Comparison of ENCODE assay signal across 20 mouse cellular contexts in the genomic region with DNA sequence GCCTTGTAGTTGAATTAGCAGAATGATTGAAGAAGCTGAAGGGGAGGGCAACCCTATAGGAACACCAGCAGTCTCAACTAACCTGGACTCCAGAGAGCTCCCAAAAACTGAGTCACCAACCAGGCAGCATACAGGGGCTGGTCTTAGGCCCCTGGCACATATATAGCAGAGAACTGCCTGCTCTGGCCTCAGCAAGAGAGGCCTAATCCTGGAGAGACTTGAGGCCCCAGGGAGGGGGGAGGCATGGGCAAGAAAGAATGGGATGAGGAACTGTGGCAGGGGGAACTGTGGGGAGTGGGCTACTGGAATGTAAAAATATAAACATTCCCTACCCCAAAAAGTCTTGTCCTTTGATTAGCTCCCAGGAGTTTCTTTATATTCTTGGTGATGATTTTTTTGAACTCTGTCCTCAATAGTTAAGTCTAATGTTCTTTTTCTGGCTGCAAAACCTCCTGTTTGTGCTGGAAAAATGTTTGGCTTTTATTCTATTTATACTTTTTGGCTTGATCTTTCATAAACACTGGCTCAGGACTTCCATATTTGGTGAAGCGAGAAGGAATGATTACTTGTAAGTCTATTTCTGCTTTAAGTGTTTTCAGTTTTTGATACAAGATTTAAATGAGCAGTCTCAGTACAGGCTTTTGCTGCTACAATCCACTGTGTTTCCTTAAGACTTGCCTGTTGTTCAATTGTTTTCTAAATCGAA.
DNase-seq lines count a peak whose midpoint lies in the region; ATAC-seq and TF ChIP-seq lines count a peak whose summit lies in the region.
"Had no signal": no experiment of that assay in that cellular context is flagged by ENCODE, and none has a peak within 500 bp of the region (broad histone marks: within the 10 kb centered on the region; RNA-seq: fewer than 3 reads in every experiment).

No protein-coding gene starts in this region.

- no peak for ATAC-seq in embryonic facial prominence, embryonic 14.5 days (ENCODE audit: low read depth)
- ATAC-seq in intestine, embryonic 16.5 days = no peak
- ATAC-seq: CD4-positive, CD25-positive, alpha-beta regulatory T cell, adult 4 months; midbrain, embryonic 16.5 days had no signal

- no peaks in the 10 kb centered on the region for H3K9me3 ChIP-seq in embryonic facial prominence, embryonic 14.5 days (ENCODE audit: control insufficient read depth, low read length)
- no peaks in the 10 kb centered on the region for H3K9me3 ChIP-seq in embryonic facial prominence, embryonic 10.5 days
- H3K9me3 ChIP-seq in intestine, embryonic 16.5 days (ENCODE audit: control insufficient read depth, low read length) = no peaks in the 10 kb centered on the region
- H3K9me3 ChIP-seq: forebrain, embryonic 13.5 days; G1E; hindbrain, embryonic 15.5 days; limb, embryonic 12.5 days; liver, embryonic 15.5 days had no signal

- DNase-seq in embryonic facial prominence, embryonic 14.5 days (ENCODE audit: low spot score) = peak; percentile 2
- DNase-seq in embryonic facial prominence, embryonic 10.5 days (ENCODE audit: low spot score) = no peak
- DNase-seq in kidney, adult 2 months = no peak
- DNase-seq in kidney, postnatal 10 days = no peak
- no peak for DNase-seq in cerebellum, adult 2 months
- no peak for DNase-seq in layer of hippocampus, postnatal 25 days (ENCODE audit: extremely low spot score in 1 of 2, low spot score in 1 of 2)
- DNase-seq: cerebellum, postnatal 14 days; kidney, adult 9 months; right cerebral cortex, adult 18-20 months; spleen, adult 18-20 months; thymus, postnatal 4 days had no signal

- no peak overlapping the region for H3K9ac ChIP-seq in embryonic facial prominence, embryonic 14.5 days (ENCODE audit: low read depth, low read length)
- H3K9ac ChIP-seq in intestine, embryonic 16.5 days (ENCODE audit: low read depth, low read length) = no peak overlapping the region
- H3K9ac ChIP-seq: forebrain, embryonic 13.5 days; hindbrain, embryonic 15.5 days; limb, embryonic 12.5 days; liver, embryonic 15.5 days had no signal

- no peak overlapping the region for H3K4me2 ChIP-seq in embryonic facial prominence, embryonic 14.5 days (ENCODE audit: low read depth, low read length)
- H3K4me2 ChIP-seq in intestine, embryonic 16.5 days (ENCODE audit: low read depth, low read length) = no peak overlapping the region
- H3K4me2 ChIP-seq: forebrain, embryonic 13.5 days; hindbrain, embryonic 15.5 days; limb, embryonic 12.5 days; liver, embryonic 15.5 days had no signal

- no peak overlapping the region for H3K4me3 ChIP-seq in embryonic facial prominence, embryonic 14.5 days (ENCODE audit: low read depth, low read length)
- no peak overlapping the region for H3K4me3 ChIP-seq in embryonic facial prominence, embryonic 10.5 days
- H3K4me3 ChIP-seq in kidney, adult 2 months (ENCODE audit: insufficient read depth, low read depth, low read length) = no peak overlapping the region
- H3K4me3 ChIP-seq in intestine, embryonic 16.5 days (ENCODE audit: low read length) = no peak overlapping the region
- H3K4me3 ChIP-seq in small intestine, adult 2 months (ENCODE audit: low read depth, low read length) = no peak overlapping the region
- H3K4me3 ChIP-seq in cerebellum, adult 2 months (replicated peaks; ENCODE audit: insufficient read depth, low read depth, low read length) = no peak overlapping the region
- H3K4me3 ChIP-seq: forebrain, embryonic 13.5 days; hindbrain, embryonic 15.5 days; limb, embryonic 12.5 days; liver, embryonic 15.5 days had no signal

- WGBS in embryonic facial prominence, embryonic 14.5 days = 63% methylated on average over 2 of the region's 2 CpGs
- WGBS in embryonic facial prominence, embryonic 10.5 days = 75% methylated on average over 2 of the region's 2 CpGs
- WGBS in kidney, adult 2 months = 56% methylated on average over 2 of the region's 2 CpGs
- 51% methylated on average over 2 of the region's 2 CpGs for WGBS in intestine, embryonic 16.5 days
- 58% methylated on average over 2 of the region's 2 CpGs for WGBS in small intestine, adult 2 months
- WGBS in cerebellum, adult 2 months = 45% methylated on average over 2 of the region's 2 CpGs

- H3K27me3 ChIP-seq in embryonic facial prominence, embryonic 14.5 days (replicated peaks; ENCODE audit: control insufficient read depth, insufficient read depth, low read length) = no peaks in the 10 kb centered on the region
- no peaks in the 10 kb centered on the region for H3K27me3 ChIP-seq in embryonic facial prominence, embryonic 10.5 days (replicated peaks; ENCODE audit: low read depth, poor library complexity, severe bottlenecking)
- H3K27me3 ChIP-seq in kidney, adult 2 months (replicated peaks; ENCODE audit: control insufficient read depth, insufficient read depth, low read length) = no peaks in the 10 kb centered on the region
- H3K27me3 ChIP-seq in intestine, embryonic 16.5 days (replicated peaks; ENCODE audit: control insufficient read depth, insufficient read depth, low read length) = no peaks in the 10 kb centered on the region
- H3K27me3 ChIP-seq in small intestine, adult 2 months (ENCODE audit: control insufficient read depth, insufficient read depth, low read length) = no peaks in the 10 kb centered on the region
- H3K27me3 ChIP-seq in cerebellum, adult 2 months (ENCODE audit: control insufficient read depth, insufficient read depth, low read length) = no peaks in the 10 kb centered on the region
- H3K27me3 ChIP-seq: forebrain, embryonic 13.5 days; hindbrain, embryonic 15.5 days; limb, embryonic 12.5 days; liver, embryonic 15.5 days had no signal

- no peak for TF ChIP-seq CTCF in kidney, adult 2 months (conservative IDR thresholded peaks at IDR 0.05; ENCODE audit: insufficient read depth, insufficient read length, low read depth, low read length)
- no peak for TF ChIP-seq CTCF in small intestine, adult 2 months (IDR thresholded peaks at IDR 0.05; ENCODE audit: extremely low read depth, insufficient read length, insufficient replicate concordance, low read depth, low read length)
- TF ChIP-seq CTCF in cerebellum, adult 2 months (IDR thresholded peaks at IDR 0.05; ENCODE audit: borderline replicate concordance, insufficient read depth, low read depth, low read length) = no peak

- no peaks in the 10 kb centered on the region for H3K4me1 ChIP-seq in embryonic facial prominence, embryonic 14.5 days (ENCODE audit: control insufficient read depth, insufficient read depth, low read length)
- H3K4me1 ChIP-seq in embryonic facial prominence, embryonic 10.5 days = no peaks in the 10 kb centered on the region
- H3K4me1 ChIP-seq in kidney, adult 2 months (ENCODE audit: control insufficient read depth, insufficient read depth, low read length) = no peaks in the 10 kb centered on the region
- no peaks in the 10 kb centered on the region for H3K4me1 ChIP-seq in intestine, embryonic 16.5 days (ENCODE audit: control insufficient read depth, insufficient read depth, low read length)
- H3K4me1 ChIP-seq in small intestine, adult 2 months (ENCODE audit: control insufficient read depth, insufficient read depth, insufficient read length, low read length) = no peaks in the 10 kb centered on the region
- no peaks in the 10 kb centered on the region for H3K4me1 ChIP-seq in cerebellum, adult 2 months (ENCODE audit: control insufficient read depth, insufficient read depth, low read length)
- H3K4me1 ChIP-seq: forebrain, embryonic 13.5 days; hindbrain, embryonic 15.5 days; limb, embryonic 12.5 days; liver, embryonic 15.5 days had no signal

- no peak overlapping the region; the same call in 1 of the 2 replicates for H3K27ac ChIP-seq in embryonic facial prominence, embryonic 14.5 days (replicated peaks; ENCODE audit: low read depth, low read length)
- H3K27ac ChIP-seq in embryonic facial prominence, embryonic 10.5 days (replicated peaks) = no peak overlapping the region
- H3K27ac ChIP-seq in kidney, adult 2 months (ENCODE audit: insufficient read depth, low read depth, low read length) = 0 out of 2 replicates have a peak overlapping the region, but pooled peaks have one; percentile 23
- H3K27ac ChIP-seq in intestine, embryonic 16.5 days (ENCODE audit: low read length) = peak overlapping the region; percentile 57
- 0 out of 2 replicates have a peak overlapping the region, but pooled peaks have one; percentile 35 for H3K27ac ChIP-seq in small intestine, adult 2 months (ENCODE audit: insufficient read depth, low read depth, low read length)
- no peak overlapping the region for H3K27ac ChIP-seq in cerebellum, adult 2 months (ENCODE audit: insufficient read depth, low read length)
- H3K27ac ChIP-seq: forebrain, embryonic 13.5 days; hindbrain, embryonic 15.5 days; limb, embryonic 12.5 days; liver, embryonic 15.5 days had no signal

- no peaks in the 10 kb centered on the region for H3K36me3 ChIP-seq in embryonic facial prominence, embryonic 14.5 days (ENCODE audit: control insufficient read depth, insufficient read depth, low read length)
- H3K36me3 ChIP-seq in embryonic facial prominence, embryonic 10.5 days (replicated peaks) = no peaks in the 10 kb centered on the region
- H3K36me3 ChIP-seq in kidney, adult 2 months (ENCODE audit: control insufficient read depth, insufficient read depth, low read length) = no peaks in the 10 kb centered on the region
- H3K36me3 ChIP-seq in intestine, embryonic 16.5 days (ENCODE audit: control insufficient read depth, insufficient read depth, low read length) = no peaks in the 10 kb centered on the region
- H3K36me3 ChIP-seq in small intestine, adult 2 months (ENCODE audit: control insufficient read depth, insufficient read depth, low read length) = no peaks in the 10 kb centered on the region
- H3K36me3 ChIP-seq: G1E; hindbrain, embryonic 15.5 days; limb, embryonic 12.5 days; liver, embryonic 15.5 days had no signal

- TF ChIP-seq POLR2A in kidney, adult 2 months (IDR thresholded peaks at IDR 0.05; ENCODE audit: low read depth, low read length) = no peak
- TF ChIP-seq POLR2A in small intestine, adult 2 months (IDR thresholded peaks at IDR 0.05; ENCODE audit: low read depth, low read length) = no peak
- TF ChIP-seq POLR2A in cerebellum, adult 2 months (IDR thresholded peaks at IDR 0.05; ENCODE audit: borderline replicate concordance, insufficient read depth, low read length) = no peak

Comparison
In these comparisons a context has a peak if more than half of its experiments do, and no peak if none do; other contexts are left out.
1. H3K27ac ChIP-seq: peak in kidney, adult 2 months (single experiment), intestine, embryonic 16.5 days (single experiment) and small intestine, adult 2 months (single experiment); none in embryonic facial prominence, embryonic 14.5 days (single experiment), embryonic facial prominence, embryonic 10.5 days (single experiment) and cerebellum, adult 2 months (single experiment).